Mouse (Mus musculus) liver, embryonic 14.5 days (tissue): Measurements from ENCODE around the gene Zfp827. TPM values are rescaled to one million over a fixed set of nuclear protein-coding genes. Genes with fewer than 3 reads are reported as not detected.

ENCODE experiments used
- ATAC-seq: fragments of 200-750 bp; cut with Nextera tagmentation; 2 replicates; pipeline ENCODE4 v1.8.0; 2017; ENCODE audit warnings: moderate number of reproducible peaks, mild to moderate bottlenecking, moderate library complexity; ENCODE audit not compliant: insufficient read depth
- DNase-seq, 3 experiments: peaks; one replicate each; pipeline ENCODE4 v3.0.0-alpha.2; 2012 to 2013; ENCODE audit warnings: low read depth in 3 of 3, low spot score in 3 of 3
- H3K27ac ChIP-seq: fragments of 300-500 bp; sonication (generic); 2 replicates; pipeline ENCODE4 v1.5.1; 2014; ENCODE audit warnings: moderate library complexity, mild to moderate bottlenecking, control low read depth, inconsistent platforms
- H3K27me3 ChIP-seq: fragments of 300-500 bp; sonication (generic); 2 replicates; pipeline ENCODE4 v1.6.1; 2014; ENCODE audit warnings: mild to moderate bottlenecking, low read length, moderate library complexity; ENCODE audit not compliant: control insufficient read depth, insufficient read depth
- H3K36me3 ChIP-seq: fragments of 300-500 bp; sonication (generic); replicated peaks from 2 replicates; pipeline ENCODE4 v1.6.1; 2014; ENCODE audit warnings: low read depth; ENCODE audit not compliant: control insufficient read depth, insufficient read depth
- H3K4me1 ChIP-seq, 2 experiments: fragments of 200-500 bp in 1 of 2; fragments of 300-500 bp in 1 of 2; sonication (generic) in 1 of 2; replicated peaks; 2 replicates each; pipeline ENCODE4 v1.6.1; 2012 to 2014; ENCODE audit warnings: antibody characterized with exemption in 1 of 2, inconsistent platforms in 1 of 2, low read length in 1 of 2; ENCODE audit not compliant: control insufficient read depth in 2 of 2, insufficient read depth in 2 of 2
- H3K4me2 ChIP-seq: fragments of 300-500 bp; sonication (generic); 2 replicates; pipeline ENCODE4 v1.6.1; 2014; ENCODE audit warnings: low read depth, mild to moderate bottlenecking, control low read depth, moderate library complexity
- H3K4me3 ChIP-seq, 2 experiments: fragments of 200-500 bp in 1 of 2; fragments of 300-500 bp in 1 of 2; sonication (generic) in 1 of 2; 2 replicates each; pipeline ENCODE4 v1.5.1; 2012 to 2014; ENCODE audit warnings: low read depth in 2 of 2, low read length in 2 of 2, mild to moderate bottlenecking in 2 of 2, control low read depth in 1 of 2, inconsistent platforms in 1 of 2, moderate library complexity in 1 of 2; ENCODE audit not compliant: insufficient read depth in 1 of 2
- H3K9ac ChIP-seq: fragments of 300-500 bp; sonication (generic); replicated peaks from 2 replicates; pipeline ENCODE4 v1.6.1; 2014; ENCODE audit warnings: mild to moderate bottlenecking, control low read depth, moderate library complexity
- H3K9me3 ChIP-seq: fragments of 300-500 bp; sonication (generic); 2 replicates; pipeline ENCODE4 v1.6.1; 2016; ENCODE audit warnings: low read length, mixed read lengths; ENCODE audit not compliant: control insufficient read depth
- CTCF ChIP-seq: IDR thresholded peaks from 2 replicates; pipeline ENCODE4 v1.5.1; 2016; ENCODE audit warnings: antibody characterized with exemption, low read depth, control low read depth
- EP300 ChIP-seq: IDR thresholded peaks from 2 replicates; pipeline ENCODE4 v1.6.1; 2016; ENCODE audit warnings: antibody characterized with exemption, low read depth
- WGBS: fragments of 180-500 bp; shearing (Covaris S2); extraction: QIAGEN DNeasy Blood & Tissue Kit; methylation state at CpG from one replicate; pipeline ENCODE4 v1.1.7; 2014; ENCODE audit not compliant: insufficient replicate concordance; 5-methylcytosine and 5-hydroxymethylcytosine counted together
- polyA plus RNA-seq, 2 experiments: library from polyadenylated mRNA; depleted of rRNA in 1 of 2; stranded (reverse) in 1 of 2; unstranded in 1 of 2; fragments of >200 nt; fragmentation: Nextera tagmentation in 1 of 2; extraction: Ambion mirVana in 1 of 2; gene quantifications; 2 replicates each; pipeline versions ENCODE4 v1.2.1 to v1.2.3; 2012 to 2014

Zfp827 gene
- polyA plus RNA-seq, 2 experiments = 0.63 to 1.1 TPM

DNA sequence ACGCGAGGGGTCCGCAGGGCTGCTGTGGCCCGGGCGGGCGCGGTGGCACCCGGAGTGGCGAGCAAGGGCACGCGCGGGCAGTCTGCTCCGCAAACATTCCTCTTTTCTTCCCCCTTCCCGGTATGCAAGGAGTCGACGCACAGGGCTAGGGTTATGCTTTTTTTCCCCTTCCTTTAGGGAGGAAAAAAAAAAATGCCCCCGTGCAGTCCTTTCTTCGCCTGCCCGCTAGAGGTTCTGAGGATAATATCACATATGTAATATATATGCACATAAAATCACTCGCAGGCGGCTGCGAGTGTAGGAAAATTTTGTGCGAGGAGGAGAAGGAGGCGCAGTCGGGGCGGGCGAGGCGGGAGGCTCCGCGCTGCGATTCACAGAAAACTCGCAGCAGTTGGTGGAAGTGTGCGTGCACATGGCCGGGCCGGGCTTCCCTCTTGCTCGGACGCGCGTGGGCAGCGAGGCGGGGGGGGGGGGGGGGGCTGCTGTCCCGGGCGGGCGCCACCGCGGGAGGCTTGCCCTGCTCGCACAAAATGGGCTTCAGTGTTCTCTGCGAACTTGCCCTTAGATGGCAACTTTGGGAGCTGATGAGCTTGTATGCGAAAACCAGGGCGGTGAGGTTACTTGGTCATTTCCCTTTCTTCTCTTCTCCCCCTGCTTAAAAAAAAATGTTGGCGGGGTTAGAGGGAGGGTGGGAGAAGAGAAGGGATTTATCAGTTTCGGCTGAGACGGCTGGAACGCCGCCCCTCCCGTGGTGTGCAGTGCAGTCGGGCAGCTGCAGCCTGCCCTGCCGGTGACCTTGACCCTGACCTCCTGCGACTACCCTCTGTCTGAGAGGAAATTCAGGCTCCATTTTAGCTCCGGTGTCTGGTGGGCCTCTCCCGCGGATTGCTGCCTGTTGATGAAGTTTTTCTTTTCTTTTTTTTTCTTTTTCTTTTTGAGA, 2.4 kb downstream of the Zfp827 start:
- Histone ChIP-seq H3K9ac (no peak overlapping the region; the same call in 1 of the 2 replicates), H3K4me1 (no peaks in the 10 kb centered on the region; a peak in 1 of 4 replicates), H3K36me3 (no peaks in the 10 kb centered on the region), H3K4me3 (peak overlapping the region; percentile 54 to 65), H3K27ac (no peak overlapping the region; the same call in 1 of the 2 replicates), H3K4me2 (peak overlapping the region; percentile 72), H3K9me3 (no peaks in the 10 kb centered on the region), H3K27me3 (peaks cover 46% of the 10 kb centered on the region)
- ATAC-seq (no peak), DNase-seq (peak in 1 of 3 experiments; percentile 1)
- TF ChIP-seq EP300 (no peak), CTCF (no peak)
- WGBS = 1% methylated on average over 57 of the region's 62 CpGs

DNA sequence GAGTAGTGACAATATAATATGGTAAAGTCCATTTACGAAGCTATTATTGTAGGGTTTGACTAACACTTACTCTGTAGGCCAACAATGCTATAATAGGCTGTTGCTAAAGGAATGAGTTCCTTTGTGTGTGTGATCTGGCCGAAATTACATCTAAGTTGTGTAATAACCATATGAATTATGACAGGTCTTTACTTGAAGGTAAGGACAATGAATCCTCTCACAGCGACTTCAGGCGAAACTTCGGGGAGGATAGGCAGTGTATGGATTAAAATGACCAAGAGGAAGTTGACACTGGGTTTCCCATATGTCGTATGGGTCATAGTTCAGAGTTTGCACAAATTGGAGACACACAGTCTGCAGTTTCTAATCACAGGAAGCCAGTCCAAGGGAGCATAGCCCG, 9.3 kb downstream of the Zfp827 start:
- 51% methylated on average over 7 of the region's 7 CpGs for WGBS
- no peak for DNase-seq
- no peak for ATAC-seq

DNA sequence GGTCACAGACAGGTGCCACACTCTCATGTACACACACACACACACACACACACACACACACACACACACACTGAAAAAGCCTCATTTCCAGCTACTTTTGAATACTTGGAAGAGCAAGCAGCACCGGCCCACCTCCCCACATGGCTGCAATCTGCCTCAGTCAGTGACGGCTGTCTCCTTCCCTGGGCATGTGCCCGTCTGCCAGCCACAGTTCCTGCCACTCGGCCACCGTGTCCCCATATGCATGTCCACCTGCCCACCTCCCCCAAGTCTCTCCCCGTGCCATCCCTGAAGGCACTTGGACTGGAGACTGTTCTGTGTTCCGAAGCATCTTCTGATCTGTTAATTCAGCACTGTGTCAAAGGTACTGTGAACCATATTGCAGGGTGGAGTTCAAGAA, 9.8 kb downstream of the Zfp827 start:
- DNase-seq (no peak), ATAC-seq (no peak)
- no peak overlapping the region for H3K4me3 ChIP-seq
- 0 out of 4 replicates have a peak, but pooled peaks cover 0 to 2% of the 10 kb centered on the region in 2 experiments for H3K4me1 ChIP-seq
- no peak overlapping the region for H3K4me2 ChIP-seq
- no peak overlapping the region for H3K9ac ChIP-seq
- no peaks in the 10 kb centered on the region for H3K36me3 ChIP-seq
- TF ChIP-seq CTCF (no peak), EP300 (no peak)
- 75% methylated on average over 7 of the region's 7 CpGs for WGBS
- no peaks in the 10 kb centered on the region for H3K9me3 ChIP-seq
- H3K27me3 ChIP-seq = no peaks in the 10 kb centered on the region
- H3K27ac ChIP-seq = no peak overlapping the region

More for the DNA sequence above, 9.3 kb downstream of the Zfp827 start:
- H3K4me3 ChIP-seq = no peak overlapping the region
- H3K9ac ChIP-seq = no peak overlapping the region
- H3K9me3 ChIP-seq = no peaks in the 10 kb centered on the region
- no peaks in the 10 kb centered on the region for H3K36me3 ChIP-seq
- 0 out of 4 replicates have a peak, but pooled peaks cover 0 to 2% of the 10 kb centered on the region in 2 experiments for H3K4me1 ChIP-seq
- H3K27me3 ChIP-seq = no peaks in the 10 kb centered on the region
- H3K27ac ChIP-seq = no peak overlapping the region
- H3K4me2 ChIP-seq = no peak overlapping the region
- no peak for TF ChIP-seq CTCF
- TF ChIP-seq EP300 = no peak

DNA sequence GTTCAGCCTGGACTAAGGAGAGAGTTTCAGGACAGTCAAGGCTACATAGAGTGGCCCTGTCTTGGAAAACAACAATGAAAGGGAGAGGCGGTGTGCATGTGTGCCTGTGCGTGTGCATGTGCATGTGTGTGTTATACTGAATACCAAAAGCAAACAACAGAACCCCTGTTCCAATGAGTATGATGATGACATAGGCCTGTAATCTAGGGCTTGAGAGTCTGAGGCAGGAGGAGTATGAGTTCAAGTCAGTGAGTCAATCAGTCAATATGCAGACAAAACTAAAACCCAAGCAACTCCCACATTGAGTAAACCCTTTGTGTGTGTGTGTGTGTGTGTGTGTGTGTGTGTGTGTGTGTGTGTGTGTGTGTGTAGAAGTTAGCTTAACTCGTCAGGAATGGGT, 13.2 kb downstream of the Zfp827 start:
- ATAC-seq = no peak
- Histone ChIP-seq H3K4me1 (0 out of 4 replicates have a peak, but pooled peaks cover 0 to 2% of the 10 kb centered on the region in 2 experiments), H3K9me3 (no peaks in the 10 kb centered on the region), H3K4me2 (no peak overlapping the region), H3K4me3 (no peak overlapping the region), H3K9ac (no peak overlapping the region), H3K27ac (no peak overlapping the region), H3K27me3 (no peaks in the 10 kb centered on the region), H3K36me3 (no peaks in the 10 kb centered on the region)
- TF ChIP-seq EP300 = no peak
- TF ChIP-seq CTCF = no peak
- WGBS = 62% methylated on average over 3 of the region's 3 CpGs
- DNase-seq = no peak

DNA sequence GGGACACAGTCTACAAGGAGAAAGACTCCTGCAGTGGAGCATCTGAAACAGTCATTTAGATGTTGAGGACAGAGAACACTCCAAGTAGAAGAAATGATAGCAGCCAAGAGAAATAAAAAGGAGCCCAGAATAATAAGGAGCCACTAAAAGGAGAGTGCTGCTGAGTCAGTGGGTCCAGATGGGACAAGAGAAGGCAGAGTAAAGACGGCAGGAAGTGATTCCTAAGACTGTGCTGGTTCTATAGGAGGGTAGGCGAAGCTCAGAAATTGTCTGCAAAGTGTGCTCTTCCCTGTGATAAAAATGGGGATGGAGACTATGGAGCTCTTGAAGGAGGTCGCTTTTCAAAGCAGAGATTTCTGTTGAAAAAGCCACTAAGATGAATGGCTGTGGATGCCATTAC, 14.0 kb downstream of the Zfp827 start:
- TF ChIP-seq EP300 = no peak
- no peak for TF ChIP-seq CTCF
- H3K4me2 ChIP-seq = no peak overlapping the region
- H3K4me3 ChIP-seq = no peak overlapping the region
- ATAC-seq (no peak), DNase-seq (no peak)
- H3K27me3 ChIP-seq = no peaks in the 10 kb centered on the region
- H3K4me1 ChIP-seq = 0 out of 4 replicates have a peak, but pooled peaks cover 0 to 2% of the 10 kb centered on the region in 2 experiments
- no peak overlapping the region for H3K9ac ChIP-seq
- H3K36me3 ChIP-seq = no peaks in the 10 kb centered on the region
- WGBS = 69% methylated on average over 3 of the region's 3 CpGs
- H3K27ac ChIP-seq = no peak overlapping the region
- no peaks in the 10 kb centered on the region for H3K9me3 ChIP-seq
